Mouse (Mus musculus) cortical plate, adult 2 months (tissue): Measurements from ENCODE around the gene Matn1.
A peak's percentile ranks its signal among the peaks of the same experiment; 100 is the strongest.

Experiments used
- CTCF ChIP-seq: fragments of 200-500 bp; IDR thresholded peaks from 2 replicates; pipeline ENCODE4 v1.5.1; 2011; ENCODE audit warnings: mild to moderate bottlenecking, control low read depth, low read length; ENCODE audit not compliant: insufficient read depth; ENCODE audit errors: extremely low read depth
- POLR2A ChIP-seq: fragments of 200-500 bp; IDR thresholded peaks from 2 replicates; pipeline ENCODE4 v1.6.1; 2011; ENCODE audit warnings: mild to moderate bottlenecking, low read length, control low read depth; ENCODE audit not compliant: insufficient read depth; ENCODE audit errors: extremely low read depth

- TF ChIP-seq CTCF (peak; percentile 83), POLR2A (no peak)
Measured at GRCm38 (mm10) chr4:130947094-130947647, 3.0 kb downstream of the Matn1 start.
